Mouse (Mus musculus) cerebellum, adult 2 months (tissue): ENCODE measurements at regions not wholly inside any gene's neighbourhood (a gene's known extent, or its start where the extent isn't known, plus 50 kb on each side); places are given as distances from the start of the nearest gene placed in this dataset.

ENCODE experiments used
- DNase-seq, 2 experiments: peaks; one replicate each; pipeline ENCODE4 v3.0.0; 2021
- H3K27ac ChIP-seq: fragments of 200-500 bp; 2 replicates; pipeline ENCODE4 v1.5.1; 2012; ENCODE audit warnings: low read length, control low read depth, inconsistent platforms; ENCODE audit not compliant: insufficient read depth
- H3K27me3 ChIP-seq: fragments of 200-500 bp; 2 replicates; pipeline ENCODE4 v1.6.1; 2012; ENCODE audit warnings: inconsistent platforms, mild to moderate bottlenecking, low read length, moderate library complexity; ENCODE audit not compliant: control insufficient read depth, insufficient read depth
- H3K4me1 ChIP-seq: fragments of 200-500 bp; 2 replicates; pipeline ENCODE4 v1.6.1; 2011; ENCODE audit warnings: low read length; ENCODE audit not compliant: control insufficient read depth, insufficient read depth
- H3K4me3 ChIP-seq: fragments of 200-500 bp; replicated peaks from 2 replicates; pipeline ENCODE3; 2011; ENCODE audit warnings: mild to moderate bottlenecking, low read depth, low read length, control low read depth; ENCODE audit not compliant: insufficient read depth
- CTCF ChIP-seq: fragments of 200-500 bp; IDR thresholded peaks from 2 replicates; pipeline ENCODE4 v1.5.1; 2011; ENCODE audit warnings: low read depth, mild to moderate bottlenecking, control low read depth, low read length, moderate library complexity, borderline replicate concordance; ENCODE audit not compliant: insufficient read depth
- POLR2A ChIP-seq: fragments of 200-500 bp; IDR thresholded peaks from 2 replicates; pipeline ENCODE4 v1.6.1; 2011; ENCODE audit warnings: low read length, control low read depth, borderline replicate concordance; ENCODE audit not compliant: insufficient read depth
- WGBS: fragments of 180-500 bp; shearing (Covaris S2); methylation state at CpG from one replicate; pipeline ENCODE4 v1.1.7; 2018; 5-methylcytosine and 5-hydroxymethylcytosine counted together

DNA sequence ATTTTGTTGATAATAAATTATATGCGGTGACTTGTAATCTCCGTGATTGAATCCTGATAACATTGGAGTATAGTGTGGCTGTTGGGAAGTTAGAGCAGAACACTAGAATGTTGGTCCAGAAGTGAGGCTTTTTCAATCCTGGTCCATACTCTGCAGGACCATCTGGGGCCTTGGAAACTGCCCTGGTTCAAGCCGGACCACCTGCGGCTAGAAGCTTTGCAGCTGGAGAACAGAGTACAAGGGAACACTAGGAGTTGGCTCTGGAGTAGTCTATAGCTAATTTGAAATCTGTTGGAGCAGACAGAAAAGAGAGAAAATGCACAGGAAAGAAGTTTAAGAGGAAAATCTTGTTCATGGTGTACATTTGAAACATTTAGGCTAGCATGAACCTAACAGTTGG, 79.0 kb downstream of the Casp12 start:
- Histone ChIP-seq H3K4me3 (no peak overlapping the region), H3K27me3 (no peaks in the 10 kb centered on the region), H3K4me1 (no peaks in the 10 kb centered on the region), H3K27ac (no peak overlapping the region)
- DNase-seq = peak in 1 of 2 experiments; percentile 46
- TF ChIP-seq POLR2A = no peak
- TF ChIP-seq CTCF = no peak
- 47% methylated on average over 4 of the region's 4 CpGs for WGBS

DNA sequence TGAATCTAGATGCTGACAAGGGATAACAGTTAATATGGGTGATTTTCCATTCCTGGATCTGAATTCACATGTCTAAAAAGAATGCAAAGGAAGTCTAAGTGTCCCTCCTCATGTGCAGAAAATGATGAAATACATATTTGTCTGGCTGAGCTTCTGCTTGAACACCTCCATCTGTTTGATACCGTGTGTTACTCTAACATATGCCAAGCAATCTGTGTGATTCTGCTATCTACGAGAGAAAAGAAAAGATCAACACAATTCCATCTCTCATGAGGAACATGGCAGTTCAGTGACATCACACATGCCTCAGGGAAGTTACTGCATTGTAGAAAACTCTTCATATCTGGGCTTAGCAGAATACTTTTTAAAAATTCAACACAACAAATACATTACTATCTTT, 103.0 kb downstream of the Casp12 start:
- WGBS = 11% methylated on average over 2 of the region's 2 CpGs
- no peak overlapping the region for H3K4me3 ChIP-seq
- peak in 1 of 2 experiments; percentile 42 for DNase-seq
- H3K27me3 ChIP-seq = no peaks in the 10 kb centered on the region
- TF ChIP-seq CTCF (no peak), POLR2A (no peak)
- no peak overlapping the region for H3K27ac ChIP-seq
- H3K4me1 ChIP-seq = peaks cover 4% of the 10 kb centered on the region

DNA sequence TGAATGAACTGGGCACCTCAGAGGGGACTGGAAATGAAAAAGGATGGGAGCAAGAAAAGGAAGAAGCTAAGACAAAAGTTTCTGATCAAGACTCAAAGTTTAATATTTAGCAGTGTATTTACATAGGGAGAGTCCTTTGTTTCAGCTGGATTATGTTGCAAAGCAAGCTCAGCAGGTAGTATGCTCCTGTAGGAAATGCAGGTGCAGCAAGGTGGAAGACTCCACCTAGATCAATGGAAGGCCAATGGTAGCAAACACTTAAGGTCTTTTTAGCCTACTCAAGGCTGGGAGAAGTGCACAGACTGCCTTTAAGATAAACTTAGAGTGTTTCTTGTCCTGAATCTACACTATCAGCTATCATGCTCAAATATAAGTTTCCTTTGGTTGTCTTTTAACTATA, 111.4 kb downstream of the Casp12 start:
- no peak for DNase-seq
- no peak overlapping the region for H3K27ac ChIP-seq
- no peak overlapping the region for H3K4me3 ChIP-seq
- H3K27me3 ChIP-seq = no peaks in the 10 kb centered on the region
- no peaks in the 10 kb centered on the region for H3K4me1 ChIP-seq
- TF ChIP-seq POLR2A (no peak), CTCF (no peak)

DNA sequence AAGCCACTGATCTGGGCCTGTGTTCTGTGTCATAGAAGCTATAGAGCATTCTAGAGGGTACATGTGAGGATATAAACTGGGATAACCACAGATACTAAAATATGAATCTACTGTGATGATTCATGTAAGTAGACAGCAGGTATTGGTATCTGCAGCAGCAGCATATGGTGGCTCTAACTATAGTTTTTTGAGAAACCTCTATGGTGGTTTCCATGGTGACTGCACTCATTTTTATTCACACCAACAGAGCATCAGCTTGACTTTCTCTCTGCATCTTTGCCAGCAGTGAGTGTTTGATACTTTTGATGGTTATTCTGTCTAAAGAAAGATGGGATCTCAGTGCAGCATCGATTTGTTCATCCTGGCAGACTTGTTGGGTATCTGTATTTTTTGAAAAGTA, 126.8 kb downstream of the Casp12 start:
- no peak for DNase-seq
- Histone ChIP-seq H3K4me1 (no peaks in the 10 kb centered on the region), H3K27me3 (no peaks in the 10 kb centered on the region), H3K27ac (no peak overlapping the region), H3K4me3 (no peak overlapping the region)
- WGBS = 59% methylated on average over 1 of the region's 1 CpGs
- TF ChIP-seq CTCF = no peak
- TF ChIP-seq POLR2A = no peak

DNA sequence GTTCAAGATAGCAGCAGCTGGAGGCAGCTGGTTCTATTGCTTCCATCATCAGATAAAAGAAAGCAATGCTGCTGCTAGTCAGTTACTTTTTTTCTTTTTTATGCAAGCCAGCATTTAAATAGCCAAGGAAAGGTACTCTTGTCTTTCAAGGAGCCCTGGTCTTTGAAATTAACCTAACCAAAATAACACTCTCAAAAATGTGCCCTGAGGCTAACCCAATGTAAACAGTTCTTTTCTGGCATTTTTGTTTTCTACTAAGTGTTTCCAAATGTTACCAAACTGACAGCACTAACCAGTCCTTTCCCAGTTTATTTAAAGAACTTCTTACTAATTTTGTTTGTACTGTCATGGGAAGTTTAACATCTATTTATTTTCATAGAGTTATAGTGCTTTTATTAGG, 129.0 kb downstream of the Casp12 start:
- Histone ChIP-seq H3K4me1 (no peaks in the 10 kb centered on the region), H3K27ac (no peak overlapping the region), H3K27me3 (no peaks in the 10 kb centered on the region), H3K4me3 (no peak overlapping the region)
- TF ChIP-seq CTCF (no peak), POLR2A (no peak)
- DNase-seq = no peak

DNA sequence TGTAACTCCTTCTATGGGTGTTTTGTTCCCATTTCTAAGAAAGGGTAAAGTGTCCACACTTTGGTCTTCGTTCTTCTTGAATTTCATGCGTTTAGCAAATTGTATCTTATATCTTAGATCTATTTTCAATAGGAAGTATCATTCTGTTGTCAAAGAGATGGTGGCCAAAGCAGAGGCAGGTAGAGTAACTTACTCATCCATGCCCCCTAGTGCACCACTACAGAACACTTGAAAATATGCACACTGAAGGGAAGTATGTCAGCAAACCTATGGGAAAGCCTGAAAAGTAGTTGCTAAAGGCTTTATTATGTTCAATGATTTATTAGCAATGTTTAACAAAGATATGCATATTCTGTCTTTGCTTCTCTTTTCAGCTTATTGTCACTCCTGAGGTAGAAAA, 140.0 kb downstream of the Casp12 start:
- H3K27ac ChIP-seq = no peak overlapping the region
- no peak for DNase-seq
- TF ChIP-seq POLR2A (no peak), CTCF (no peak)
- no peaks in the 10 kb centered on the region for H3K4me1 ChIP-seq
- no peak overlapping the region for H3K4me3 ChIP-seq
- H3K27me3 ChIP-seq = no peaks in the 10 kb centered on the region
- 97% methylated on average over 2 of the region's 2 CpGs for WGBS

DNA sequence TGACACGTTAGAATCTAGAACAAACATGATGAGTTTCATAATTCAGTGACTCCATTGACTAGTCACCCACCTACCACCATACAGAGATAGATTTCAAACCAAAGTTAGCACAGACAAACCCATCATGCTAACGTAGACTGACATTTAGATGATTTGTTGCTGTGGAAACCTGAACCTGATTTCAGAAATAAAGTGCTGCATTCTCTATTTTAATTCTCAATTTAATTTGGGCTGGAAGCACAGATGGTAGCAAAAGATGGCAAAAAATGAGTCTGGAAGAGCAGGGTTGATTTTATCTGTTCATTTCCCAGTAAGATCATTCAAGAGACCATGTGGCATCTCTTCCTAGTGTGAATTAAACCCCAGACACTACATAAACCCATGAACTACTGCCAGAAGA, 151.6 kb downstream of the Casp12 start:
- TF ChIP-seq CTCF (no peak), POLR2A (no peak)
- Histone ChIP-seq H3K27me3 (no peaks in the 10 kb centered on the region), H3K27ac (no peak overlapping the region), H3K4me1 (peaks cover 2% of the 10 kb centered on the region; the same call in 1 of the 2 replicates), H3K4me3 (no peak overlapping the region)
- peak in 1 of 2 experiments; percentile 5 for DNase-seq
- 33% methylated on average over 2 of the region's 2 CpGs for WGBS

DNA sequence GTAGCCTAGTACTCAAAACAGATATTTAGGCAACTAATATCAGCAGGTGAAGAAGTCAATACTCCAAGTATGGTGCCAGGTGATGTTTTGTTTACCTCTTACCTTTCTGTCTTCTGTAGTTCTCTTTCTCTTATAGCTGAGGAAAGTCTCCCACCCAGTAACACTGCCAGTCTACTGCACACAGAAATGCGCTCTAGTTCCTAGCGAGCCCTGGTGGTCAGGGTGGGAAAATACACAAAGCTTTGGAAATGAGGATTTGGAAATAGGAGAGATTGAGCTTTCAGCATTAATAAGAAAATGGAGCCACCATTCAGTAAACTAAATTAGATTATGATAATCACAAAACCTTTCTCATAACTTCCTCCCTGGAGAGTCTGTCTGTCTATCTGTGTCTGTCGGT, 153.1 kb downstream of the Casp12 start:
- DNase-seq = no peak
- Histone ChIP-seq H3K27me3 (no peaks in the 10 kb centered on the region), H3K4me3 (no peak overlapping the region), H3K27ac (no peak overlapping the region), H3K4me1 (peaks cover 2% of the 10 kb centered on the region; the same call in 1 of the 2 replicates)
- 73% methylated on average over 3 of the region's 3 CpGs for WGBS
- TF ChIP-seq POLR2A (no peak), CTCF (no peak)
